In the genomic region with DNA sequence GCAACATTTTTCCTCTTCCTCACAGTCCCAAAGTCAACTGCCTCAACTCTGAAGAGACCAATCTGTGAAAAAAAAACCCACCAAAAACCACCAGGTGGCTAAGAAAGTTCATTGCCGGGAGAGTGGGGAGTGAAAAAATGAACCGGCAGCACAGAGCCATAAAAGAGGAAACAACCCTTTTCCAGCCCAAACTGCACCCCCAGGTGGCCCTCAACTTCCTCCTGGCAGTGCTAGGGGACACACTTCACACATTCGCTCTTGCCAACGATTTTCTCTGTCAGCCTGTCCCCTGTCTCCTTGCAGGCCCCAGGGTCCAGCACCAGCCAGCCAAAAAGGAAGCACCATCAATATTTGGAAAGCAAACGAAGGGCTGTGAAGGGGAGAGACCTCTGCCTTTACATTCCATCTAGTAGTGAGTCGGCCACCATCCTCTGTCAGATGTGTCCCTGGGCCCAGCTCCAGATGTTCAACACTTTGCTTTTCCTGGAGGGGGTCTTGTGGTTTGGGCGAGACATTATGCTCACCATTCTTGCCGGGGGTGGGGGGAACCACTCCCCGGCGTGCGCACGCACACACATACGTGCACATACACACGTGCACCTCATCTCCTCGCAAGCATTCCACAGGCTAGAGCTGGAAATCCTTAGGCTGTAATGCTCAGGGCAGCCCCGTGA, we compare ENCODE assay signal across 10 mouse cellular contexts. TPM values are rescaled to one million over a fixed set of nuclear protein-coding genes. Genes with fewer than 3 reads are reported as not detected.
DNase-seq lines count a peak whose midpoint lies in the region; ATAC-seq and TF ChIP-seq lines count a peak whose summit lies in the region.
"Had no signal": no experiment of that assay in that cellular context is flagged by ENCODE, and none has a peak within 500 bp of the region (broad histone marks: within the 10 kb centered on the region; RNA-seq: fewer than 3 reads in every experiment).

No protein-coding gene starts in this region.

- 83% methylated on average over 16 of the region's 16 CpGs for WGBS in forebrain, embryonic 12.5 days
- WGBS in forebrain, postnatal 0 days, result 68% methylated on average over 16 of the region's 16 CpGs
- 66% methylated on average over 16 of the region's 16 CpGs for WGBS in hindbrain, embryonic 16.5 days
- 61% methylated on average over 16 of the region's 16 CpGs for WGBS in neural tube, embryonic 13.5 days

- peak overlapping the region; percentile 99; the same call in 1 of the 2 replicates for H3K4me3 ChIP-seq in forebrain, embryonic 12.5 days (replicated peaks)
- H3K4me3 ChIP-seq in forebrain, postnatal 0 days (ENCODE audit: low read depth, low read length), result no peak overlapping the region
- no peak overlapping the region; the same call in 1 of the 2 replicates for H3K4me3 ChIP-seq in hindbrain, embryonic 16.5 days (ENCODE audit: low read length)
- no peak overlapping the region for H3K4me3 ChIP-seq in neural tube, embryonic 13.5 days
- H3K4me3 ChIP-seq: erythroblast, embryonic 14.5 days; lung, embryonic 15.5 days had no signal

- peak overlapping the region; percentile 8; the same call in 1 of the 2 replicates for H3K9ac ChIP-seq in forebrain, embryonic 12.5 days
- no peak overlapping the region for H3K9ac ChIP-seq in forebrain, postnatal 0 days
- H3K9ac ChIP-seq in hindbrain, embryonic 16.5 days (ENCODE audit: low read depth, low read length), result no peak overlapping the region
- H3K9ac ChIP-seq in neural tube, embryonic 13.5 days, result peak overlapping the region; percentile 99
- H3K9ac ChIP-seq: lung, embryonic 15.5 days had no signal

- TF ChIP-seq CTCF in forebrain, postnatal 0 days (IDR thresholded peaks at IDR 0.05; ENCODE audit: low read depth), result no peak

- H3K36me3 ChIP-seq in forebrain, embryonic 12.5 days (replicated peaks), result peaks cover 5% of the 10 kb centered on the region; the same call in 1 of the 2 replicates
- no peaks in the 10 kb centered on the region for H3K36me3 ChIP-seq in forebrain, postnatal 0 days (ENCODE audit: insufficient read depth)
- no peaks in the 10 kb centered on the region for H3K36me3 ChIP-seq in hindbrain, embryonic 16.5 days (ENCODE audit: control insufficient read depth, insufficient read depth, low read length)
- H3K36me3 ChIP-seq in neural tube, embryonic 13.5 days, result 0 out of 2 replicates have a peak, but pooled peaks cover 2% of the 10 kb centered on the region
- H3K36me3 ChIP-seq: lung, embryonic 15.5 days had no signal

- no peak for DNase-seq in forebrain, postnatal 0 days
- peak; percentile 5 for DNase-seq in NIH3T3 (ENCODE audit: low read depth)
- no peak for DNase-seq in urinary bladder, postnatal 36 days (ENCODE audit: low spot score in 2 of 2)
- DNase-seq in ovary, postnatal 10 days (ENCODE audit: low spot score), result no peak

- H3K27me3 ChIP-seq in forebrain, embryonic 12.5 days, result no peaks in the 10 kb centered on the region
- no peaks in the 10 kb centered on the region for H3K27me3 ChIP-seq in forebrain, postnatal 0 days (ENCODE audit: insufficient read depth, low read length)
- H3K27me3 ChIP-seq in hindbrain, embryonic 16.5 days (replicated peaks; ENCODE audit: control insufficient read depth, insufficient read depth, low read length), result no peaks in the 10 kb centered on the region
- no peaks in the 10 kb centered on the region for H3K27me3 ChIP-seq in neural tube, embryonic 13.5 days

- no peak overlapping the region for H3K27ac ChIP-seq in forebrain, embryonic 12.5 days
- no peak overlapping the region for H3K27ac ChIP-seq in forebrain, postnatal 0 days (ENCODE audit: low read depth, low read length)
- no peak overlapping the region for H3K27ac ChIP-seq in hindbrain, embryonic 16.5 days (ENCODE audit: low read depth, low read length)
- H3K27ac ChIP-seq in neural tube, embryonic 13.5 days (replicated peaks), result no peak overlapping the region

- no peak for ATAC-seq in forebrain, embryonic 12.5 days (ENCODE audit: low FRiP score)
- no peak for ATAC-seq in forebrain, postnatal 0 days
- ATAC-seq in hindbrain, embryonic 16.5 days, result no peak
- no peak for ATAC-seq in neural tube, embryonic 13.5 days (ENCODE audit: low read depth)
- ATAC-seq in inflammation-experienced regulatory T-cells, adult 6 months, result no peak

- no peaks in the 10 kb centered on the region for H3K9me3 ChIP-seq in forebrain, embryonic 12.5 days
- H3K9me3 ChIP-seq in forebrain, postnatal 0 days (ENCODE audit: low read length), result no peaks in the 10 kb centered on the region
- H3K9me3 ChIP-seq in hindbrain, embryonic 16.5 days (ENCODE audit: control insufficient read depth, low read length), result no peaks in the 10 kb centered on the region
- no peaks in the 10 kb centered on the region for H3K9me3 ChIP-seq in neural tube, embryonic 13.5 days
- H3K9me3 ChIP-seq: lung, embryonic 15.5 days had no signal

- peaks cover 84% of the 10 kb centered on the region for H3K4me1 ChIP-seq in forebrain, embryonic 12.5 days
- peaks cover 19% of the 10 kb centered on the region for H3K4me1 ChIP-seq in forebrain, postnatal 0 days (ENCODE audit: insufficient read depth)
- peaks cover 63% of the 10 kb centered on the region for H3K4me1 ChIP-seq in hindbrain, embryonic 16.5 days (ENCODE audit: control insufficient read depth, insufficient read depth, low read depth, low read length)
- peaks cover 86% of the 10 kb centered on the region for H3K4me1 ChIP-seq in neural tube, embryonic 13.5 days (replicated peaks)

- peak overlapping the region; percentile 96; the same call in 1 of the 2 replicates for H3K4me2 ChIP-seq in forebrain, embryonic 12.5 days
- H3K4me2 ChIP-seq in forebrain, postnatal 0 days (ENCODE audit: low read depth), result no peak overlapping the region
- peak overlapping the region; percentile 95 for H3K4me2 ChIP-seq in hindbrain, embryonic 16.5 days (ENCODE audit: low read length)
- peak overlapping the region; percentile 91 for H3K4me2 ChIP-seq in neural tube, embryonic 13.5 days

RNA-seq across cellular contexts. Expression of a gene that starts 3.1 kb away (rescaled TPM):
- polyA plus RNA-seq in forebrain, embryonic 12.5 days (2016; fragmentation: Nextera tagmentation; extraction: Ambion mirVana), result 20.3 and 30.2 TPM in 2 replicates
- total RNA-seq in forebrain, postnatal 0 days (2014; rRNA removed), result 79.9 and 85.6 TPM in 2 replicates
- 9.2 and 10.8 TPM in 2 replicates for polyA plus RNA-seq in forebrain, postnatal 0 days (2015; fragmentation: Nextera tagmentation; extraction: Ambion mirVana)
- polyA plus RNA-seq in hindbrain, embryonic 16.5 days (2015; fragmentation: Nextera tagmentation; extraction: Ambion mirVana), result 7.8 and 10.1 TPM in 2 replicates
- 16.8 and 18.6 TPM in 2 replicates for polyA plus RNA-seq in neural tube, embryonic 13.5 days (2015; fragmentation: Nextera tagmentation; extraction: Ambion mirVana)
- polyA plus RNA-seq in inflammation-experienced regulatory T-cells, adult 6 months (2017; shearing (Covaris generic)), result under 1 TPM in 1 of 3 experiments, not detected in 2; 0.05 TPM
- polyA plus RNA-seq: erythroblast, embryonic 14.5 days had no signal

RNA-seq across cellular contexts. Expression of a gene that starts 53.3 kb away (rescaled TPM):
- 16.0 and 18.8 TPM in 2 replicates for polyA plus RNA-seq in forebrain, embryonic 12.5 days (2016; fragmentation: Nextera tagmentation; extraction: Ambion mirVana)
- 53.9 and 57.1 TPM in 2 replicates for total RNA-seq in forebrain, postnatal 0 days (2014; rRNA removed)
- polyA plus RNA-seq in forebrain, postnatal 0 days (2015; fragmentation: Nextera tagmentation; extraction: Ambion mirVana), result 67.4 and 78.2 TPM in 2 replicates
- polyA plus RNA-seq in hindbrain, embryonic 16.5 days (2015; fragmentation: Nextera tagmentation; extraction: Ambion mirVana), result 49.8 and 53.9 TPM in 2 replicates
- 47.3 and 50.5 TPM in 2 replicates for polyA plus RNA-seq in neural tube, embryonic 13.5 days (2015; fragmentation: Nextera tagmentation; extraction: Ambion mirVana)
- 1 to 10 TPM; 1.8 to 8.1 (median 2.1) TPM for polyA plus RNA-seq in inflammation-experienced regulatory T-cells, adult 6 months (2017; shearing (Covaris generic))

Comparison
In these comparisons a context has a peak if more than half of its experiments do, and no peak if none do; other contexts are left out.
1. H3K9ac ChIP-seq: peak in forebrain, embryonic 12.5 days (single experiment) and neural tube, embryonic 13.5 days (single experiment); none in forebrain, postnatal 0 days (single experiment) and hindbrain, embryonic 16.5 days (single experiment).